Mouse (Mus musculus) forebrain, embryonic 10.5 days (tissue): ENCODE measurements around the gene Dera. TPM values are rescaled to one million over a fixed set of nuclear protein-coding genes. Genes with fewer than 3 reads are reported as not detected.

Experiments used
- DNase-seq: peaks from one replicate; pipeline ENCODE4 v3.0.0-alpha.2; 2017; ENCODE audit warnings: low spot score; ENCODE audit errors: extremely low spot score
- H3K27ac ChIP-seq: fragments of 300-500 bp; sonication (generic); 2 replicates; pipeline ENCODE4 v1.5.1; 2016; ENCODE audit warnings: mild to moderate bottlenecking
- H3K27me3 ChIP-seq: fragments of 300-500 bp; sonication (generic); 2 replicates; pipeline ENCODE4 v1.6.1; 2016; ENCODE audit warnings: mild to moderate bottlenecking; ENCODE audit not compliant: poor library complexity, severe bottlenecking
- H3K36me3 ChIP-seq: fragments of 300-500 bp; sonication (generic); replicated peaks from 2 replicates; pipeline ENCODE4 v1.6.1; 2016; ENCODE audit warnings: mild to moderate bottlenecking, moderate library complexity
- H3K4me1 ChIP-seq: fragments of 300-500 bp; sonication (generic); 2 replicates; pipeline ENCODE4 v1.6.1; 2016
- H3K4me3 ChIP-seq: fragments of 300-500 bp; sonication (generic); 2 replicates; pipeline ENCODE4 v1.5.1; 2016; ENCODE audit warnings: mild to moderate bottlenecking, moderate library complexity
- H3K9me3 ChIP-seq: fragments of 300-500 bp; sonication (generic); 2 replicates; pipeline ENCODE4 v1.6.1; 2016; ENCODE audit warnings: mild to moderate bottlenecking, moderate library complexity
- WGBS: fragments of 180-500 bp; shearing (Covaris S2); methylation state at CpG from one replicate; pipeline ENCODE4 v1.1.7; 2016; 5-methylcytosine and 5-hydroxymethylcytosine counted together
- polyA plus RNA-seq: library from polyadenylated mRNA; unstranded; fragments of >200 nt; fragmentation: Nextera tagmentation; extraction: Ambion mirVana; gene quantifications from 2 replicates; pipeline ENCODE4 v1.2.1, GENCODE M21; 2016

The Dera gene
- polyA plus RNA-seq, 1 experiment from 2014 or later: 67.2 TPM

- Histone ChIP-seq H3K36me3 (peaks cover 45% of the 10 kb centered on the region), H3K27me3 (peaks cover 14% of the 10 kb centered on the region), H3K9me3 (no peaks in the 10 kb centered on the region), H3K4me3 (peak overlapping the region; percentile 92), H3K27ac (peak overlapping the region; percentile 94), H3K4me1 (peaks cover 17% of the 10 kb centered on the region)
- WGBS: 11% methylated on average over 17 of the region's 17 CpGs
- no peak for DNase-seq
Measured at GRCm38 (mm10) chr6:137735671-137736238, 18.6 kb upstream of the Dera start.

- no peaks in the 10 kb centered on the region for H3K9me3 ChIP-seq
- H3K4me3 ChIP-seq: no peak overlapping the region
- WGBS: 94% methylated on average over 2 of the region's 2 CpGs
- DNase-seq: no peak
- no peak overlapping the region for H3K27ac ChIP-seq
- no peaks in the 10 kb centered on the region for H3K27me3 ChIP-seq
- H3K36me3 ChIP-seq: peaks cover 97% of the 10 kb centered on the region
- H3K4me1 ChIP-seq: peaks cover 10% of the 10 kb centered on the region
Measured at GRCm38 (mm10) chr6:137740972-137741371, 13.4 kb upstream of the Dera start.

GRCm38 (mm10) chr6:137744700-137745099 lies 9.6 kb upstream of the Dera start:
- Histone ChIP-seq H3K36me3 (peaks cover 98% of the 10 kb centered on the region), H3K27ac (no peak overlapping the region), H3K27me3 (no peaks in the 10 kb centered on the region), H3K9me3 (no peaks in the 10 kb centered on the region), H3K4me3 (no peak overlapping the region), H3K4me1 (no peaks in the 10 kb centered on the region)
- no peak for DNase-seq
- 91% methylated on average over 4 of the region's 4 CpGs for WGBS

- H3K4me1 ChIP-seq: no peaks in the 10 kb centered on the region
- 84% methylated on average over 5 of the region's 5 CpGs for whole genome bisulfite sequencing
- H3K4me3 ChIP-seq: no peak overlapping the region
- H3K27me3 ChIP-seq: no peaks in the 10 kb centered on the region
- no peaks in the 10 kb centered on the region for H3K9me3 ChIP-seq
- peaks cover 98% of the 10 kb centered on the region for H3K36me3 ChIP-seq
- DNase-seq: no peak
- H3K27ac ChIP-seq: no peak overlapping the region
Measured at GRCm38 (mm10) chr6:137747174-137747928, 7.0 kb upstream of the Dera start.

DNA sequence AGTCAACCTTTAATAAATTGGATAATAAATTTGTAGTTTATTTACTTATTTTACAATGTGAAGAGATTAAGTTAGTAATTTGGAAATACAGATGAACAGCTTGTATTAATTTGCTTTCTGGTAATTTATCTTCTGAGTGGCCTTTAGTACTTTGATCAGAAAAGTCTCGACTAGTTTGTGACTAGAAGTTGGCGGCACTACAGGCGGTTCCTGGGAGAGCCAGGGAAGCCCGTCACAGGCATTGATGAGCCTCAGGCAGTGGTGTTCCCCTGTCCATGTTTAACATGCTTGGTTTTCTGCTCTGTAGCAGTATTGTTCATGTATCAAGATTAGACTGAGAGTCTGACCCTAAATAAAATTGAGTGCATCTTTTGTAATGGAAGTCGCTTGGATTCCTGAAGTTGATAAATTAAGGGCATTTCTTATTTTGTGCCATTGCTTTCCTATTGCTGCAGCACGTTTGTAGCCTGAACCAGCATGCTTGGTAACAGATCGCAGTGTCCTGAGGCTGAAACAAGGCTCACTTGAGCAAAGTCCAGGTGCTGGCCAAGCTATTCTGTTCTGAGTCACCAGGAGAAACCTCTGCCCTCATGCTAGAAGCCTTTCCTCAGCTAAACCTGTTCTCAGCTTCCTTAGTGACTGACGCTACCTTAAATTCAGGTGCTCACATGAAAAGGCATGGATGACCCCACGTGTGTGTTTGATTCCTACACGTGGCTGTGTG lies 2.6 kb upstream of the Dera start:
- H3K27me3 ChIP-seq: no peaks in the 10 kb centered on the region
- H3K9me3 ChIP-seq: no peaks in the 10 kb centered on the region
- H3K4me1 ChIP-seq: peaks cover 15% of the 10 kb centered on the region
- 92% methylated on average over 10 of the region's 10 CpGs for WGBS
- H3K27ac ChIP-seq: no peak overlapping the region
- DNase-seq: no peak
- peaks cover 61% of the 10 kb centered on the region for H3K36me3 ChIP-seq
- no peak overlapping the region for H3K4me3 ChIP-seq

GRCm38 (mm10) chr6:137752275-137752655 lies 2.1 kb upstream of the Dera start:
- peak; percentile 13 for DNase-seq
- no peaks in the 10 kb centered on the region for H3K27me3 ChIP-seq
- no peak overlapping the region for H3K4me3 ChIP-seq
- WGBS: 89% methylated on average over 4 of the region's 4 CpGs
- H3K9me3 ChIP-seq: no peaks in the 10 kb centered on the region
- H3K4me1 ChIP-seq: peaks cover 15% of the 10 kb centered on the region
- peaks cover 55% of the 10 kb centered on the region for H3K36me3 ChIP-seq
- H3K27ac ChIP-seq: no peak overlapping the region

- Histone ChIP-seq H3K4me1 (peaks cover 26% of the 10 kb centered on the region), H3K36me3 (peaks cover 30% of the 10 kb centered on the region), H3K4me3 (peak overlapping the region; percentile 77), H3K9me3 (no peaks in the 10 kb centered on the region), H3K27me3 (no peaks in the 10 kb centered on the region), H3K27ac (peak overlapping the region; percentile 92)
- DNase-seq: no peak
- WGBS: 9% methylated on average over 8 of the region's 8 CpGs
Measured at GRCm38 (mm10) chr6:137754857-137755232, 499 bp downstream of the Dera start.

DNA sequence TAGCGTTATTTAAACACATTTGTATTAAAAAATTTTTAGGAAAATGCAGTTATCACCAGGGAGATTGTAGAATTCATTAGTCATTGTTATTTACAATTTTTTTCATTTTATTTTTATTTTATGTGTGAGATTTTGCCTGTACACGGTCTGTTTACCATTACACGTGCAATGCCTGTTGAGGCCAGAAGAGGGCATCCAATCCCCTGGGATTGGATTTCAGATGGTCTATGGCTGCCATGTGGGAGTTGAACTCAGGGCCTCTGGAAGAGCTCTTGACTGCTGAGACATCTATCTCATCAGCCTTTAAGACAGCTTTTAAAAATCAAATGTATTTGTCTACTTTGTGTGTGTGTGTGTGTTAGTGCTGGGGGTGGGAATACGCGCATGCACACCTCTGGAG lies 2.0 kb downstream of the Dera start:
- Histone ChIP-seq H3K27ac (no peak overlapping the region), H3K36me3 (peaks cover 19% of the 10 kb centered on the region), H3K4me3 (no peak overlapping the region), H3K4me1 (peaks cover 29% of the 10 kb centered on the region), H3K27me3 (no peaks in the 10 kb centered on the region), H3K9me3 (no peaks in the 10 kb centered on the region)
- 66% methylated on average over 5 of the region's 5 CpGs for WGBS
- peak; percentile 18 for DNase-seq

DNA sequence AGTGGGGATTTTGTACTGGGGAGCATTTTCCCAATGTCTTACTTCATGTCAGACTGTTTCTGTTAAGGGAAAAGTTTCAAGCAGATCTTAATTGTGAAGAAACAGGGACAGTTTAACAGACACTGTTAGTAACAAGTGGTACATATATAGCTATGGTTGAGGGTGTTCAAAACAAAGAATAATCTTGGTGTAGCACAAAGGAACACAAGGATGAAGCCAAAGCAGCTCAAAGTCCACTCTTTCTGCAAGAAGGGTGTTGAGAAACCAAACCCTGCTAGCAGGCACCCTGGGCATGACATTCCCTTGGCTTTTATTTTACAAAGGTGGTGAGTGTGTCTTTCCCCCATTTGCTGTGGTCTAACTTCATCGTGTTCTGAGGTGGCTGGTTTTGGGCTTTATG lies 3.5 kb downstream of the Dera start:
- peaks cover 29% of the 10 kb centered on the region for H3K4me1 ChIP-seq
- peaks cover 4% of the 10 kb centered on the region; the same call in 1 of the 2 replicates for H3K36me3 ChIP-seq
- no peak overlapping the region for H3K27ac ChIP-seq
- no peak overlapping the region for H3K4me3 ChIP-seq
- WGBS: 100% methylated on average over 1 of the region's 1 CpGs
- DNase-seq: peak; percentile 2
- no peaks in the 10 kb centered on the region for H3K27me3 ChIP-seq
- H3K9me3 ChIP-seq: no peaks in the 10 kb centered on the region

DNA sequence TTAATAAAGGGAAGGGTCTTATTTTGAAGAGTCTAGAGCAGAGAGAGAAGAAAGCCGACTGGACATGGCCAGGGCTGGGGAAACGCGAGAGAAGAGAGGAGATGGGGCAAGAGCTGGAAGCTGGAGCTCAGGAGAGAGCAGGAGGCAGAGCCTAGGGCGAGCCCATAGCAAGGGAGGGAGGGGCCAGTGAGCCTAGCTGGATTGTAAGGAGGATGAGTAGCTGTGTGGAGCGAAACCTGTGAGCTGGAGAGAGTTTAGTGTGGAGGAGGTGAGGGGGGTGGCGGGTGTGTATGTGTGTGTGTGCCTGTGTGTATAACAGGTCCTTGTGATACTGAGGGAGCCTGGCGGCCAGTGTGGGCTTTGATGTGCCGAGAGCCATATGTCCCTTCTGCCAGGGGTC lies 5.3 kb downstream of the Dera start:
- Histone ChIP-seq H3K36me3 (peaks cover 4% of the 10 kb centered on the region; the same call in 1 of the 2 replicates), H3K27ac (peak overlapping the region; percentile 58)
- 43% methylated on average over 8 of the region's 8 CpGs for WGBS

GRCm38 (mm10) chr6:137760966-137761365 lies 6.6 kb downstream of the Dera start:
- peaks cover 4% of the 10 kb centered on the region; the same call in 1 of the 2 replicates for H3K36me3 ChIP-seq
- H3K27ac ChIP-seq: no peak overlapping the region
- no peak overlapping the region for H3K4me3 ChIP-seq
- H3K4me1 ChIP-seq: peaks cover 31% of the 10 kb centered on the region
- WGBS: 94% methylated on average over 15 of the region's 15 CpGs
- no peaks in the 10 kb centered on the region for H3K27me3 ChIP-seq
- peak; percentile 8 for DNase-seq
- no peaks in the 10 kb centered on the region for H3K9me3 ChIP-seq

More for the DNA sequence above, 5.3 kb downstream of the Dera start:
- H3K27me3 ChIP-seq: no peaks in the 10 kb centered on the region
- H3K4me3 ChIP-seq: no peak overlapping the region
- H3K4me1 ChIP-seq: peaks cover 34% of the 10 kb centered on the region
- no peak for DNase-seq
- no peaks in the 10 kb centered on the region for H3K9me3 ChIP-seq

GRCm38 (mm10) chr6:137764572-137765210 lies 10.3 kb downstream of the Dera start:
- peaks cover 22% of the 10 kb centered on the region for H3K4me1 ChIP-seq
- no peak overlapping the region for H3K4me3 ChIP-seq
- no peaks in the 10 kb centered on the region for H3K27me3 ChIP-seq
- no peak overlapping the region for H3K27ac ChIP-seq
- peak; percentile 18 for DNase-seq
- WGBS: 32% methylated on average over 3 of the region's 3 CpGs
- peaks cover 4% of the 10 kb centered on the region; the same call in 1 of the 2 replicates for H3K36me3 ChIP-seq
- no peaks in the 10 kb centered on the region for H3K9me3 ChIP-seq
